Mouse (Mus musculus) limb, embryonic 11.5 days (tissue): ENCODE measurements around the gene Cdc26. TPM values are rescaled to one million over a fixed set of nuclear protein-coding genes. Genes with fewer than 3 reads are reported as not detected.

Source experiments
- ATAC-seq: fragments of 200-750 bp; cut with Nextera tagmentation; 2 replicates; pipeline ENCODE4 v1.8.0; 2017; ENCODE audit warnings: low read depth; ENCODE audit not compliant: insufficient number of reproducible peaks, low FRiP score, low TSS enrichment
- DNase-seq: peaks from one replicate; pipeline ENCODE4 v3.0.0-alpha.2; 2015; ENCODE audit warnings: low spot score
- H3K27ac ChIP-seq: fragments of 300-500 bp; sonication (generic); replicated peaks from 2 replicates; pipeline ENCODE4 v1.5.1; 2014; ENCODE audit warnings: low read depth, mild to moderate bottlenecking, low read length
- H3K27me3 ChIP-seq: fragments of 300-500 bp; sonication (generic); 2 replicates; pipeline ENCODE4 v1.6.1; 2014; ENCODE audit warnings: mild to moderate bottlenecking, low read length, mixed read lengths; ENCODE audit not compliant: control insufficient read depth, insufficient read depth
- H3K36me3 ChIP-seq: fragments of 300-500 bp; sonication (generic); 2 replicates; pipeline ENCODE4 v1.6.1; 2014; ENCODE audit warnings: mild to moderate bottlenecking, low read length, moderate library complexity, mixed read lengths; ENCODE audit not compliant: control insufficient read depth, insufficient read depth
- H3K4me1 ChIP-seq: fragments of 300-500 bp; sonication (generic); 2 replicates; pipeline ENCODE4 v1.6.1; 2014; ENCODE audit warnings: low read length, mixed read lengths; ENCODE audit not compliant: control insufficient read depth, insufficient read depth
- H3K4me2 ChIP-seq: fragments of 300-500 bp; sonication (generic); 2 replicates; pipeline ENCODE4 v1.6.1; 2014; ENCODE audit warnings: low read depth, mild to moderate bottlenecking, moderate library complexity; ENCODE audit not compliant: severe bottlenecking
- H3K4me3 ChIP-seq: fragments of 300-500 bp; sonication (generic); 2 replicates; pipeline ENCODE4 v1.5.1; 2014; ENCODE audit warnings: low read depth, low read length
- H3K9ac ChIP-seq: fragments of 300-500 bp; sonication (generic); 2 replicates; pipeline ENCODE4 v1.6.1; 2014; ENCODE audit warnings: mild to moderate bottlenecking, low read length
- H3K9me3 ChIP-seq: fragments of 300-500 bp; sonication (generic); 2 replicates; pipeline ENCODE4 v1.6.1; 2016; ENCODE audit warnings: low read length; ENCODE audit not compliant: control insufficient read depth
- whole genome bisulfite sequencing: fragments of 180-500 bp; shearing (Covaris S2); extraction: QIAGEN DNeasy Blood & Tissue Kit; methylation state at CpG from one replicate; pipeline ENCODE4 v1.1.7; 2014; 5-methylcytosine and 5-hydroxymethylcytosine counted together
- polyA plus RNA-seq: library from polyadenylated mRNA; unstranded; fragments of >200 nt; fragmentation: Nextera tagmentation; extraction: Ambion mirVana; gene quantifications from 2 replicates; pipeline ENCODE4 v1.2.1, GENCODE M21; 2014

Cdc26 gene
- polyA plus RNA-seq = 223 and 254 TPM in 2 replicates

DNA sequence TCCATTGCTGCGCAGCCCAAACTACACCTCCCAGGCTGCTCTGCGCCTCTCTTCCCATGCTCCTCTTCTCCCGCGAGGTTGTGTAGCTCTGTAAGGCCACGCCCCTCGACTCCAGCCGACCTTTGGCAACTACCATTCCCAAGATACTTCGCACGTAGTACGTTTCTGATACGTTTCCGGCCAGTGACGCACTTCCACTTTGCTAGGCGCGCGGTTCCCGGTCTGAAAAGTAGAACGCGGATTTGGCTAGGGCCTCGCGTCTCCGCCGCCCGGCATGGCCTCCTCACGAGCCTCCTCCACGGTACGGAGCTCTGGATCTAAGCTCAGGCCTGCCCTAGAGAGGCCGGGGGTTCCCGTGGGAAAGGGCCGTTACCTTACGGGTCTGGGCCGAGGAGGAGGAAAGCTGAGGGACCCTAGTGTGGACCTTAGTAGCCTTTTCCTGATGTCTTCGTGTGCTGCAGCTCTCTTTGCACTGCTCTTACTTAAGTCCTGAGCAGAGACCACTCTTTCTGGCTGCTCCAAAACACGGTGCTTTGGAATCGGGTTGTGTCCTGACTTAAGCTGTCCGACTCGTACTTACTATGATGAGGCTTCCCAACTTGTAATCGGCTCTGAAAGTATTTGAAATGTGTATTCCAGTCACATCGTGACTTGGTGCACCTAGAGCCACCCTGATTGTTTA, at the start of gene Cdc26, which contains the start of gene Prpf4:
Cdc26 (minus strand) TSS at position 42 of the 682 bp plus-strand sequence.
Prpf4 (plus strand) TSS at position 197 of the 682 bp plus-strand sequence.
- peak within 1 kb of the TSS; percentile 82 for H3K9ac ChIP-seq

GRCm38 (mm10) chr4:62454995-62455394, 46.6 kb upstream of the Cdc26 start:
- H3K4me1 ChIP-seq = no peaks in the 10 kb centered on the region
- WGBS = 67% methylated on average over 5 of the region's 5 CpGs
- H3K27ac ChIP-seq = no peak overlapping the region
- DNase-seq (peak; percentile 61), ATAC-seq (no peak)
- H3K4me2 ChIP-seq = no peak overlapping the region
- peaks cover 3% of the 10 kb centered on the region; the same call in 1 of the 2 replicates for H3K9me3 ChIP-seq
- H3K4me3 ChIP-seq = no peak overlapping the region
- H3K27me3 ChIP-seq = no peaks in the 10 kb centered on the region
- no peaks in the 10 kb centered on the region for H3K36me3 ChIP-seq
- H3K9ac ChIP-seq = no peak overlapping the region

More for the DNA sequence above, at the start of gene Cdc26, which contains the start of gene Prpf4:
- Histone ChIP-seq H3K4me1 (0 out of 2 replicates have a peak, but pooled peaks cover 2% of the 10 kb centered on the region), H3K9me3 (no peaks in the 10 kb centered on the region), H3K27me3 (no peaks in the 10 kb centered on the region), H3K4me2 (peak within 1 kb of the TSS; percentile 56), H3K27ac (peak within 1 kb of the TSS; percentile 59), H3K4me3 (peak within 1 kb of the TSS; percentile 75), H3K36me3 (peaks cover 8% of the 10 kb centered on the region)
- ATAC-seq (peak; percentile 98), DNase-seq (peak; percentile 98)
- WGBS = under 1% methylated on average over 39 of the region's 39 CpGs

DNA sequence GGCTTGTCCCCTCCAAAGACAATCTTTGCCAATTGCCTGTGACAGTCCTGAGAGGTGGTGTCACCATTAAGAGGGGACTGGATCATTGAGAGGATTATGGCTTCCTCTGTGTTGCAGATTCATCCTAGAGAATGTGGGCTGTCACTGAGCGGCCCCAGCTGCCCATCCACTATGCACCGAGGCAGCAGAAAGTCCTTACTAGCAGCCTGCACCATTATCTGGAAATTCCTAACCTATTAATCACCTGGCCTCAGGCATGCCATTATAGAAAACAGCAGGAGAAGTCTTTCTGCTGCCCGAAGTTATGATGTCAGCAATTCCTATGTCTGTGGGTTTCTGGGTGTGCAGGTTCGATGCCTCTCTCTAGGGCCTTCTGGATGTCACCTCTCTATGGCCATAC, 32.5 kb upstream of the Cdc26 start:
- Histone ChIP-seq H3K27ac (no peak overlapping the region), H3K36me3 (no peaks in the 10 kb centered on the region), H3K4me3 (no peak overlapping the region), H3K9me3 (no peaks in the 10 kb centered on the region), H3K4me1 (no peaks in the 10 kb centered on the region), H3K27me3 (no peaks in the 10 kb centered on the region), H3K4me2 (no peak overlapping the region), H3K9ac (no peak overlapping the region)
- 74% methylated on average over 4 of the region's 4 CpGs for WGBS
- no peak for ATAC-seq
- no peak for DNase-seq

DNA sequence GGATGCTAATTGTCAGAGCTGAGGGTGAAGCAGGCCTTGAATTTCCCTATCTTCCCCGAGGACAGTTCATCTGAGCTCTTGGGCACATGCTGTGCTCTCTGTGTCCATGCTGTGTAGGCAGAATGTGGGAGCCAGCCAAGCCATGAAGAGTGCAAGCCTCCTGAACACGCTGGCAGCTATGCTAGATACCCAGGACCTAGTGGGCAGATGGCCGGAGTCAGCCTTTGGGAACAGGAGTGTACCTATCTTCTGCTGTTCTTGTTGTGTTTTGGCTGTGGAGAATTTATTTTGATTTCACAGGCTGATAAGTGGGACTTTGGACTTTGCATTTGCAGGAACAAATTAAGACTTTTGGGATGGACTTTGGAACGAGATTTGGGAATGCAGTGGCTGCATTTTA, 32.1 kb upstream of the Cdc26 start:
- Histone ChIP-seq H3K9ac (no peak overlapping the region), H3K4me2 (no peak overlapping the region), H3K36me3 (no peaks in the 10 kb centered on the region), H3K4me1 (no peaks in the 10 kb centered on the region), H3K4me3 (no peak overlapping the region), H3K27me3 (no peaks in the 10 kb centered on the region), H3K9me3 (no peaks in the 10 kb centered on the region), H3K27ac (no peak overlapping the region)
- ATAC-seq (no peak), DNase-seq (no peak)
- WGBS = 81% methylated on average over 4 of the region's 4 CpGs

DNA sequence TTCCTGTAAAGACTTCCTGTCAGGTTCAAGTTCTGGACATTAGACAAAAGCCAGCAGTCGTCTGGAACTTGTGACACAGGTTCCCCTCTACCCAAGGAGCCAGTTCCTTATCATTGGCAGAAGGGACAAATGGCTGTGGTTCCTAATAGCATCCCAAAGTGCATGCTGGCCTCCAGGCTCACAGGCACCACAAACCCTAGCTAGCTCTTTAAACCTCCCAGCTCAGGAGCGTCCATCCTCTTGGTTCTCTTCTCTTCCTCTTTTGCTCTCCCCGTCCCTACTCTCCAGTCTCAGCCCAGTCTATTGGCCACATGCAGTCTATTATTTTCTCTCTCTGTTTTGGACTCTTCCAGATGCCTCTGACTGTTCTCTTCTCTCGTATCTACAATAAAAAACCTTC, 31.4 kb upstream of the Cdc26 start:
- H3K27me3 ChIP-seq = no peaks in the 10 kb centered on the region
- H3K4me1 ChIP-seq = no peaks in the 10 kb centered on the region
- no peak overlapping the region for H3K9ac ChIP-seq
- ATAC-seq (no peak), DNase-seq (no peak)
- H3K36me3 ChIP-seq = no peaks in the 10 kb centered on the region
- H3K4me2 ChIP-seq = no peak overlapping the region
- WGBS = 79% methylated on average over 4 of the region's 4 CpGs
- no peak overlapping the region for H3K27ac ChIP-seq
- H3K9me3 ChIP-seq = no peaks in the 10 kb centered on the region
- H3K4me3 ChIP-seq = no peak overlapping the region

DNA sequence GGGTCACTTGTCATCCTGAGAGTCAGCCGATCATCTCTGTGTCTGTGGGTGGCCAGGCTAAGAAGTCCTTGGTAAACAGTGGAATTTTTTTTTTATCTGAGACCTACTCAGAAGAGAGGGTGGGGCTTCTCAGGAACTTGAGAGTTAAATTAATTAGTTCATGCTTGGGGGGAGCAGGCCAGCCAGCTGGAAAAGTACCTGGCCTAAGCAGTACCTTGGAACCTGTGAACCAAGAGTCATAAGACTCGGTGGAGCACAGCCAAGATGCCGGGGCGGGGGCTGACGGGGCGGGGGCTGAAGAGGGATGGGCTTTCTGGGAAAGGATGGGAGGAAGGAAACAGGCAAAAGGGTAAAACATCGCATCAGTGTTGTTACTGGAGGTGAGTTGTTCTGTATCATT, 29.4 kb upstream of the Cdc26 start:
- DNase-seq = no peak
- Histone ChIP-seq H3K4me1 (no peaks in the 10 kb centered on the region), H3K9me3 (no peaks in the 10 kb centered on the region), H3K27ac (no peak overlapping the region), H3K4me3 (no peak overlapping the region), H3K27me3 (no peaks in the 10 kb centered on the region), H3K9ac (no peak overlapping the region), H3K4me2 (no peak overlapping the region), H3K36me3 (no peaks in the 10 kb centered on the region)
- ATAC-seq = no peak
- WGBS = 78% methylated on average over 7 of the region's 7 CpGs

GRCm38 (mm10) chr4:62437256-62437778, 28.9 kb upstream of the Cdc26 start:
- ATAC-seq (no peak), DNase-seq (no peak)
- no peak overlapping the region for H3K27ac ChIP-seq
- no peaks in the 10 kb centered on the region for H3K36me3 ChIP-seq
- no peaks in the 10 kb centered on the region for H3K9me3 ChIP-seq
- H3K27me3 ChIP-seq = no peaks in the 10 kb centered on the region
- WGBS = 87% methylated on average over 3 of the region's 3 CpGs
- H3K4me2 ChIP-seq = no peak overlapping the region
- no peak overlapping the region for H3K9ac ChIP-seq
- H3K4me1 ChIP-seq = no peaks in the 10 kb centered on the region
- H3K4me3 ChIP-seq = no peak overlapping the region

DNA sequence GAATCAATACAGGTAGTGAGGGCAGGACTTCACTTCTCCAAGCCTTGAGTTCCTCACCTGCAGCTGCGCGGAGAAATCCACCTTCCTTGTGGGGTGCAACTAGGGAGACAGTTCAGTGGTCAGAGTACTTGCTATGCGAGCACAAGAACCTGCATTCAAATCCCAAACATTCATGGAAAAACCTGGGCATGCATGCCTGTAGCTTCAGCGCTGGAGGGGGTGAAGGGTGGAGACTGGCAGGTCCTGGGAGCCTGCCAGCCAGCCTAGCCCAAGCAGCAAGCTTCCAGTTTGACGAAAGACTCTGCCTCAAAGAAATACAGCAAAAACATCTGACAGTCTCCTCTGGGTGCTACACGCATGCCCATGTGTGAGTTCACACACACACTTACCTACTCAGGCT, 26.6 kb upstream of the Cdc26 start, which contains the start of gene Rnf183:
Rnf183 (minus strand) TSS at position 172 of the 400 bp plus-strand sequence.
- WGBS = 80% methylated on average over 6 of the region's 6 CpGs

More for the DNA sequence above, 26.6 kb upstream of the Cdc26 start, which contains the start of gene Rnf183:
- no peaks in the 10 kb centered on the region for H3K4me1 ChIP-seq
- no peak within 1 kb of the TSS for H3K4me3 ChIP-seq
- H3K9ac ChIP-seq = no peak within 1 kb of the TSS
- H3K27ac ChIP-seq = no peak within 1 kb of the TSS
- ATAC-seq (no peak), DNase-seq (no peak)
- H3K4me2 ChIP-seq = no peak within 1 kb of the TSS
- no peaks in the 10 kb centered on the region for H3K27me3 ChIP-seq
- no peaks in the 10 kb centered on the region for H3K9me3 ChIP-seq
- H3K36me3 ChIP-seq = no peaks in the 10 kb centered on the region
